In genomic region chr14:121865162-121865561, GRCm38 (mm10) we compare ENCODE assay signal across 8 mouse cellular contexts.
DNase-seq lines count a peak whose midpoint lies in the region; ATAC-seq lines count a peak whose summit lies in the region.

No protein-coding gene starts in this region.

- peak; percentile 91 for DNase-seq in NIH3T3 (ENCODE audit: low read depth)
- peak; percentile 73 for DNase-seq in cerebellum, adult 8-10 months
- peak; percentile 94 for DNase-seq in induced T-regulatory cell, adult 2 months (ENCODE audit: low read depth)
- DNase-seq in left cerebral cortex, adult 11 months (ENCODE audit: low spot score) = peak; percentile 39
- DNase-seq in lung, postnatal 36 days = peak; percentile 93
- DNase-seq in right cerebral cortex, adult 18-20 months = peak; percentile 65
- DNase-seq in thymus, postnatal 36 days = peak; percentile 64 to 75

- ATAC-seq in frontal cortex, adult (ENCODE audit: low TSS enrichment) = peak; percentile 74

Comparison
In these comparisons a context has a peak if more than half of its experiments do, and no peak if none do; other contexts are left out.
1. Peak in every context shown above with its lines: DNase-seq and ATAC-seq.
2. DNase-seq: peak in every context shown above with its lines; median percentile 94 in induced T-regulatory cell, adult 2 months; 93 in lung, postnatal 36 days; 91 in NIH3T3; 73 in cerebellum, adult 8-10 months; 70 in thymus, postnatal 36 days; 65 in right cerebral cortex, adult 18-20 months; 39 in left cerebral cortex, adult 11 months.